Mouse (Mus musculus) heart, embryonic 14.5 days (tissue): Measurements from ENCODE around the gene Olfr221. TPM values are rescaled to one million over a fixed set of nuclear protein-coding genes. Genes with fewer than 3 reads are reported as not detected.

ENCODE experiments used
- ATAC-seq: fragments of 200-750 bp; cut with Nextera tagmentation; 2 replicates; pipeline ENCODE4 v1.8.0; 2017; ENCODE audit warnings: low read depth, moderate TSS enrichment; ENCODE audit not compliant: insufficient number of reproducible peaks, insufficient read depth, low FRiP score
- H3K27ac ChIP-seq, 2 experiments: fragments of 200-500 bp in 1 of 2; fragments of 300-500 bp in 1 of 2; sonication (generic) in 1 of 2; replicated peaks in 1 of 2; 2 replicates each; pipeline ENCODE4 v1.5.1; 2012 to 2014; ENCODE audit warnings: low read depth in 2 of 2, low read length in 2 of 2, control low read depth in 1 of 2, mild to moderate bottlenecking in 1 of 2, mixed read lengths in 1 of 2; ENCODE audit not compliant: control insufficient read depth in 1 of 2, insufficient read depth in 1 of 2
- H3K27me3 ChIP-seq: fragments of 300-500 bp; sonication (generic); 2 replicates; pipeline ENCODE4 v1.6.1; 2014; ENCODE audit warnings: mild to moderate bottlenecking, low read length, control low read depth; ENCODE audit not compliant: control insufficient read depth, insufficient read depth
- H3K36me3 ChIP-seq: fragments of 300-500 bp; sonication (generic); 2 replicates; pipeline ENCODE4 v1.6.1; 2014; ENCODE audit warnings: mild to moderate bottlenecking, control low read depth, low read length, mixed read lengths; ENCODE audit not compliant: control insufficient read depth, insufficient read depth
- H3K4me1 ChIP-seq, 2 experiments: fragments of 200-500 bp in 1 of 2; fragments of 300-500 bp in 1 of 2; sonication (generic) in 1 of 2; 2 replicates each; pipeline ENCODE4 v1.6.1; 2012 to 2014; ENCODE audit warnings: low read length in 2 of 2, control low read depth in 1 of 2, mixed read lengths in 1 of 2; ENCODE audit not compliant: control insufficient read depth in 2 of 2, insufficient read depth in 2 of 2
- H3K4me2 ChIP-seq: fragments of 300-500 bp; sonication (generic); 2 replicates; pipeline ENCODE4 v1.6.1; 2014; ENCODE audit warnings: mild to moderate bottlenecking, low read length
- H3K4me3 ChIP-seq, 2 experiments: fragments of 200-500 bp in 1 of 2; fragments of 300-500 bp in 1 of 2; sonication (generic) in 1 of 2; 2 replicates each; pipeline ENCODE4 v1.5.1; 2012 to 2014; ENCODE audit warnings: low read length in 2 of 2, mild to moderate bottlenecking in 2 of 2, control low read depth in 1 of 2, low read depth in 1 of 2, moderate library complexity in 1 of 2; ENCODE audit not compliant: control insufficient read depth in 1 of 2, insufficient read depth in 1 of 2
- H3K9ac ChIP-seq: fragments of 300-500 bp; sonication (generic); 2 replicates; pipeline ENCODE4 v1.6.1; 2014; ENCODE audit warnings: mild to moderate bottlenecking, low read length
- H3K9me3 ChIP-seq: fragments of 300-500 bp; sonication (generic); 2 replicates; pipeline ENCODE4 v1.6.1; 2016; ENCODE audit warnings: low read length, control low read depth; ENCODE audit not compliant: control insufficient read depth
- WGBS: fragments of 180-500 bp; shearing (Covaris S2); extraction: QIAGEN DNeasy Blood & Tissue Kit; methylation state at CpG from one replicate; pipeline ENCODE4 v1.1.7; 2014; 5-methylcytosine and 5-hydroxymethylcytosine counted together
- polyA plus RNA-seq: library from polyadenylated mRNA; unstranded; fragments of >200 nt; fragmentation: Nextera tagmentation; extraction: Ambion mirVana; gene quantifications from 2 replicates; pipeline ENCODE4 v1.2.1, GENCODE M21; 2014

Gene Olfr221
- polyA plus RNA-seq, 1 experiment from 2014 or later: not detected

GRCm38 (mm10) chr14:52045966-52046565 lies 3.8 kb upstream of the Olfr221 start:
- H3K4me2 ChIP-seq: no peak overlapping the region
- WGBS: 75% methylated on average over 9 of the region's 9 CpGs
- H3K9me3 ChIP-seq: no peaks in the 10 kb centered on the region
- H3K27me3 ChIP-seq: no peaks in the 10 kb centered on the region
- H3K4me3 ChIP-seq: no peak overlapping the region
- no peak overlapping the region for H3K9ac ChIP-seq
- no peaks in the 10 kb centered on the region for H3K4me1 ChIP-seq
- no peak overlapping the region for H3K27ac ChIP-seq
- no peaks in the 10 kb centered on the region for H3K36me3 ChIP-seq
- ATAC-seq: no peak

GRCm38 (mm10) chr14:52044901-52045678 lies 2.8 kb upstream of the Olfr221 start:
- peak; percentile 61; the same call in 1 of the 2 replicates for ATAC-seq
- Histone ChIP-seq H3K27ac (no peak overlapping the region), H3K27me3 (no peaks in the 10 kb centered on the region), H3K4me3 (no peak overlapping the region), H3K4me1 (no peaks in the 10 kb centered on the region), H3K4me2 (no peak overlapping the region), H3K36me3 (no peaks in the 10 kb centered on the region), H3K9me3 (no peaks in the 10 kb centered on the region), H3K9ac (no peak overlapping the region)
- 7% methylated on average over 8 of the region's 8 CpGs for WGBS

- WGBS: 47% methylated on average over 6 of the region's 6 CpGs
- H3K4me3 ChIP-seq: no peak overlapping the region
- H3K4me1 ChIP-seq: no peaks in the 10 kb centered on the region
- no peak overlapping the region for H3K9ac ChIP-seq
- ATAC-seq: no peak
- H3K36me3 ChIP-seq: no peaks in the 10 kb centered on the region
- H3K27me3 ChIP-seq: no peaks in the 10 kb centered on the region
- H3K27ac ChIP-seq: no peak overlapping the region
- no peaks in the 10 kb centered on the region for H3K9me3 ChIP-seq
- no peak overlapping the region for H3K4me2 ChIP-seq
Measured at GRCm38 (mm10) chr14:52043446-52043845, 1.2 kb upstream of the Olfr221 start.

GRCm38 (mm10) chr14:52039332-52039731 lies 2.9 kb downstream of the Olfr221 start:
- Histone ChIP-seq H3K9me3 (no peaks in the 10 kb centered on the region), H3K4me3 (no peak overlapping the region), H3K4me1 (no peaks in the 10 kb centered on the region), H3K9ac (no peak overlapping the region), H3K4me2 (no peak overlapping the region), H3K27ac (no peak overlapping the region), H3K27me3 (no peaks in the 10 kb centered on the region), H3K36me3 (no peaks in the 10 kb centered on the region)
- ATAC-seq: no peak
- 77% methylated on average over 5 of the region's 5 CpGs for WGBS

DNA sequence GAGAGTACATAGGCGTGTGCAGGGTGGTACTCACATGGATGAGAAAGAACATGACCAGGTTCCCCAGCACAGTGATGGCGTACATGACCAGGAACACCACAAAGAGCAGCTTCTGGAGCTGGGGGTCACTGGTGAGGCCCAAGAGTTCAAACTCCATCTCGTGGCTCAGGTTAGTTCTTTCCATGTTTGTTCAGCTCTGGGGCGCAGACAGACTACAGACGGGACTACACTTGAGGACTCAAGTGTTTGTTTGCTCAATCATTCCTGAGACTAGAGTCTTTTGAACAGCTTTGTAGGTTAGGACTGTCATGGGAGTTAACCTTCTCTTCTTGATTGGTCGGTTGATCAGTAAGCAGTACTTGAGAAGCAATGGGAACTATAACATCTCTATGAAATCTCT lies 6.3 kb downstream of the Olfr221 start:
- no peak overlapping the region for H3K9ac ChIP-seq
- H3K27me3 ChIP-seq: no peaks in the 10 kb centered on the region
- ATAC-seq: no peak
- H3K4me1 ChIP-seq: no peaks in the 10 kb centered on the region
- no peaks in the 10 kb centered on the region for H3K9me3 ChIP-seq
- H3K4me3 ChIP-seq: no peak overlapping the region
- no peak overlapping the region for H3K4me2 ChIP-seq
- 83% methylated on average over 6 of the region's 6 CpGs for WGBS
- H3K36me3 ChIP-seq: no peaks in the 10 kb centered on the region
- H3K27ac ChIP-seq: no peak overlapping the region

DNA sequence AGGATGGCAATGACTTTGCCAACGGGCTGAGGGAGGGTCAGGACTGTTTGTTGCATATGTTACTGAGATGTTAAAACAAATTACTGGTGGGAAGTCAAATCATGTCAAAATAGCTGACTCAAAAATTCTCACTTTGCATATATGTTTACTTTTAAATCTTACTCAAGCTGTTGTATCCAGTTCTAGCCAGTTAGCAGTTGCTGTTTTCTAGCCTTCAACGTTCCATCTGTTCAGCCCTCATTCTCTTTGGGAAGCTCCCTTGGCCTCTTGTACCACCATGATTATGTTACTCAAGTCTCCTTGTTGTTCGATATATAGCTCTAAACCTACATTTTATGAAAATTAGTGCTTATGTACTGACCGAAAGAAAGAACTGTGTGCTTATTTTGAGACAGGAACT lies 15.9 kb downstream of the Olfr221 start:
- Histone ChIP-seq H3K36me3 (no peaks in the 10 kb centered on the region), H3K27me3 (no peaks in the 10 kb centered on the region), H3K4me1 (peaks cover 9 to 17% of the 10 kb centered on the region in 2 experiments), H3K9me3 (no peaks in the 10 kb centered on the region), H3K9ac (no peak overlapping the region), H3K4me3 (no peak overlapping the region), H3K4me2 (no peak overlapping the region), H3K27ac (no peak overlapping the region)
- no peak for ATAC-seq
- WGBS: 76% methylated on average over 4 of the region's 4 CpGs

GRCm38 (mm10) chr14:52024133-52024532 lies 18.1 kb downstream of the Olfr221 start:
- no peak overlapping the region for H3K27ac ChIP-seq
- no peaks in the 10 kb centered on the region for H3K9me3 ChIP-seq
- no peaks in the 10 kb centered on the region for H3K27me3 ChIP-seq
- ATAC-seq: no peak
- H3K4me1 ChIP-seq: peaks cover 11 to 21% of the 10 kb centered on the region in 2 experiments
- H3K4me2 ChIP-seq: no peak overlapping the region
- no peaks in the 10 kb centered on the region for H3K36me3 ChIP-seq
- no peak overlapping the region for H3K9ac ChIP-seq
- WGBS: 70% methylated on average over 2 of the region's 2 CpGs
- H3K4me3 ChIP-seq: no peak overlapping the region
